Mouse (Mus musculus) megakaryocyte, embryonic 14.5 days (primary cell): ENCODE data around the gene Far2.
"Not testable (repeated sequence)": the region's sequence is repeated elsewhere in the genome, so short reads cannot be mapped to it uniquely, and the experiment has no call there.

Source experiments
- FLI1 ChIP-seq: IDR thresholded peaks from 2 replicates; pipeline ENCODE4 v1.6.1; 2012; ENCODE audit warnings: low read length, inconsistent platforms, mixed read lengths
- GATA1 ChIP-seq: IDR thresholded peaks from 3 replicates; pipeline ENCODE4 v1.6.1; 2012; ENCODE audit warnings: mixed read lengths, low read length, inconsistent platforms, borderline replicate concordance

GRCm38 (mm10) chr6:148126851-148127250, 79.8 kb downstream of the Far2 start:
- not testable (repeated sequence) for TF ChIP-seq FLI1, GATA1
